Comparison of ENCODE assay signal across 13 mouse cellular contexts in the genomic region with DNA sequence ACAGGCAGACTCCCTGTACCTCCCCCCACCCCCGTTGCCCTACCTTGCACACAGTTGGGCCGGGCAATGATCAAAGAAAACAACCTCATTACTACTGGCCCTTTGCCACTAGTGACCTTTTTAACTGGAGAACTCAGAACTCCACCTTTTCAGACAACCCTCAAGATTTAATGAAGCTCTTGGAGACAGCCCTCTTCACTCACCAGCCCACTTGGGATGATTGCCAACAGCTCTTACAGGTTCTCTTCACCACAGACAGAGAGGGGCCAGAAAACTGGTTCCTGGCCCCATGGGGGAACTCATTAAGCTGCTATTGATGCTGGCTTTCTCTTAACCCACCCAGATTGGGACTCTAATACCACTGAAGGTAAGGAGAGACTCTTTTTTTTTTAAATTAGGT. TPM values are rescaled to one million over a fixed set of nuclear protein-coding genes. Genes with fewer than 3 reads are reported as not detected.
"Had no signal": no experiment of that assay in that cellular context is flagged by ENCODE, and none has a peak within 500 bp of the region (broad histone marks: within the 10 kb centered on the region; RNA-seq: fewer than 3 reads in every experiment).

No protein-coding gene starts in this region.

- H3K4me3 ChIP-seq: layer of hippocampus, adult 2 months; limb, embryonic 12.5 days; liver, embryonic 13.5 days; megakaryocyte, embryonic 14.5 days; midbrain, embryonic 15.5 days; neural tube, embryonic 12.5 days had no signal

- H3K36me3 ChIP-seq: limb, embryonic 12.5 days; liver, embryonic 13.5 days; midbrain, embryonic 15.5 days; neural tube, embryonic 12.5 days had no signal

- DNase-seq: liver; liver, embryonic 13.5 days; liver, postnatal 0 days; thymus, postnatal 4 days had no signal

- H3K4me2 ChIP-seq: limb, embryonic 12.5 days; liver, embryonic 13.5 days; midbrain, embryonic 11.5 days; midbrain, embryonic 15.5 days; neural tube, embryonic 12.5 days had no signal

- H3K4me1 ChIP-seq: liver, embryonic 13.5 days; megakaryocyte, embryonic 14.5 days; midbrain, embryonic 15.5 days; neural tube, embryonic 12.5 days had no signal

- H3K27ac ChIP-seq: layer of hippocampus, adult 2 months; limb, embryonic 12.5 days; liver, embryonic 13.5 days; macrophage; midbrain, embryonic 15.5 days; neural tube, embryonic 12.5 days; stomach, postnatal 0 days had no signal

- H3K9me3 ChIP-seq: limb, embryonic 12.5 days; liver, embryonic 13.5 days; megakaryocyte, embryonic 14.5 days; midbrain, embryonic 15.5 days; neural tube, embryonic 12.5 days had no signal

- ATAC-seq: intestine, postnatal 0 days; liver, postnatal 0 days; midbrain, embryonic 15.5 days had no signal

- H3K9ac ChIP-seq: limb, embryonic 12.5 days; liver, embryonic 13.5 days; liver, postnatal 0 days; midbrain, embryonic 15.5 days; neural tube, embryonic 12.5 days had no signal

- H3K27me3 ChIP-seq: limb, embryonic 12.5 days; liver, embryonic 13.5 days; megakaryocyte, embryonic 14.5 days; midbrain, embryonic 15.5 days; neural tube, embryonic 12.5 days had no signal

RNA-seq across cellular contexts. Expression of gene Sln, which starts 27.5 kb away (rescaled TPM):
- polyA plus RNA-seq: macrophage; midbrain, embryonic 11.5 days; midbrain, embryonic 15.5 days had no signal
